Mouse (Mus musculus) cortical plate, adult 2 months (tissue): ENCODE measurements around the gene Celf2.

Source experiments
- CTCF ChIP-seq: fragments of 200-500 bp; IDR thresholded peaks from 2 replicates; pipeline ENCODE4 v1.5.1; 2011; ENCODE audit warnings: mild to moderate bottlenecking, control low read depth, low read length; ENCODE audit not compliant: insufficient read depth; ENCODE audit errors: extremely low read depth
- POLR2A ChIP-seq: fragments of 200-500 bp; IDR thresholded peaks from 2 replicates; pipeline ENCODE4 v1.6.1; 2011; ENCODE audit warnings: mild to moderate bottlenecking, low read length, control low read depth; ENCODE audit not compliant: insufficient read depth; ENCODE audit errors: extremely low read depth

GRCm38 (mm10) chr2:6673418-6673817 is 835.9 kb downstream of the Celf2 start:
- TF ChIP-seq CTCF (no peak), POLR2A (no peak)
